Mouse (Mus musculus): ENCODE results near the gene Slfn5.

GRCm38 (mm10) chr11:82910250-82910649 lies 40.9 kb upstream of the Slfn5 start, which contains the start of gene Unc45b:
- no peak for TF ChIP-seq JUN (IDR thresholded peaks at IDR 0.05; ENCODE audit: insufficient read depth, low read depth, low read length)
- TF ChIP-seq CTCF (conservative IDR thresholded peaks at IDR 0.05 in 1 of 2, IDR thresholded peaks at IDR 0.05 in 1 of 2; ENCODE audit: low read depth in 2 of 2, low read length in 2 of 2): no peak
- no peak for TF ChIP-seq MAX (IDR thresholded peaks at IDR 0.05; ENCODE audit: low read length)
- TF ChIP-seq E2F4 (IDR thresholded peaks at IDR 0.05; ENCODE audit: insufficient replicate concordance, low read depth, low read length): no peak
